Mouse (Mus musculus): ENCODE data around the gene Gm49711. TPM values are rescaled to one million over a fixed set of nuclear protein-coding genes. Genes with fewer than 3 reads are reported as not detected.

The Gm49711 gene
- 0.56 and 0.73 TPM in 2 replicates for polyA plus RNA-seq (2014; fragmentation: Nextera tagmentation; extraction: Ambion mirVana)

- H3K27me3 ChIP-seq (ENCODE audit: control insufficient read depth, insufficient read depth, low read length) = no peaks in the 10 kb centered on the region
- peak within 1 kb of the TSS; percentile 68 for H3K4me3 ChIP-seq (ENCODE audit: low read depth, low read length)
- no peaks in the 10 kb centered on the region for H3K36me3 ChIP-seq (ENCODE audit: control insufficient read depth, insufficient read depth, low read length)
- 1% methylated on average over 55 of the region's 99 CpGs for WGBS
- H3K27ac ChIP-seq (ENCODE audit: low read depth, low read length) = peak within 1 kb of the TSS; percentile 58
- peaks cover 20% of the 10 kb centered on the region for H3K4me1 ChIP-seq (ENCODE audit: control insufficient read depth, insufficient read depth, low read length)
- H3K9ac ChIP-seq (replicated peaks; ENCODE audit: low read depth, low read length) = peak within 1 kb of the TSS; percentile 70
- H3K4me2 ChIP-seq (ENCODE audit: low read depth, low read length) = peak within 1 kb of the TSS; percentile 90
- H3K9me3 ChIP-seq (ENCODE audit: control insufficient read depth, low read length) = no peaks in the 10 kb centered on the region
- ATAC-seq (ENCODE audit: low read depth) = peak; percentile 92
These were observed at the start of gene Gm49711, which contains the start of the genes Mrps6 and Slc5a3 for GRCm38 (mm10) chr16:92057852-92058643. Gene Gm49711 (plus strand): TSS chr16:92058316. Gene Mrps6 (plus strand): TSS chr16:92058270. Gene Slc5a3 (plus strand): TSS chr16:92058322.

- Histone ChIP-seq H3K27me3 (ENCODE audit: control insufficient read depth, insufficient read depth, low read length) (no peaks in the 10 kb centered on the region), H3K4me1 (ENCODE audit: control insufficient read depth, insufficient read depth, low read length) (no peaks in the 10 kb centered on the region), H3K36me3 (ENCODE audit: control insufficient read depth, insufficient read depth, low read length) (no peaks in the 10 kb centered on the region), H3K9me3 (ENCODE audit: control insufficient read depth, low read length) (no peaks in the 10 kb centered on the region), H3K27ac (ENCODE audit: low read depth, low read length) (no peak overlapping the region), H3K9ac (replicated peaks; ENCODE audit: low read depth, low read length) (no peak overlapping the region), H3K4me3 (ENCODE audit: low read depth, low read length) (no peak overlapping the region), H3K4me2 (ENCODE audit: low read depth, low read length) (no peak overlapping the region)
- WGBS = 91% methylated on average over 2 of the region's 2 CpGs
- no peak for ATAC-seq (ENCODE audit: low read depth)
These were observed 48.5 kb upstream of the Gm49711 start for GRCm38 (mm10) chr16:92009586-92009985.

- Histone ChIP-seq H3K27ac (ENCODE audit: low read depth, low read length) (no peak overlapping the region), H3K9ac (replicated peaks; ENCODE audit: low read depth, low read length) (no peak overlapping the region), H3K36me3 (ENCODE audit: control insufficient read depth, insufficient read depth, low read length) (no peaks in the 10 kb centered on the region), H3K4me1 (ENCODE audit: control insufficient read depth, insufficient read depth, low read length) (no peaks in the 10 kb centered on the region), H3K4me3 (ENCODE audit: low read depth, low read length) (no peak overlapping the region), H3K9me3 (ENCODE audit: control insufficient read depth, low read length) (no peaks in the 10 kb centered on the region), H3K27me3 (ENCODE audit: control insufficient read depth, insufficient read depth, low read length) (no peaks in the 10 kb centered on the region), H3K4me2 (ENCODE audit: low read depth, low read length) (no peak overlapping the region)
- 89% methylated on average over 8 of the region's 8 CpGs for whole genome bisulfite sequencing
- ATAC-seq (ENCODE audit: low read depth) = no peak
These were observed 41.3 kb upstream of the Gm49711 start for GRCm38 (mm10) chr16:92016792-92017191.

- no peaks in the 10 kb centered on the region for H3K36me3 ChIP-seq (ENCODE audit: control insufficient read depth, insufficient read depth, low read length)
- no peaks in the 10 kb centered on the region for H3K27me3 ChIP-seq (ENCODE audit: control insufficient read depth, insufficient read depth, low read length)
- no peaks in the 10 kb centered on the region for H3K4me1 ChIP-seq (ENCODE audit: control insufficient read depth, insufficient read depth, low read length)
- H3K9me3 ChIP-seq (ENCODE audit: control insufficient read depth, low read length) = no peaks in the 10 kb centered on the region
- 4% methylated on average over 26 of the region's 26 CpGs for WGBS
- H3K27ac ChIP-seq (ENCODE audit: low read depth, low read length) = peak overlapping the region; percentile 66
- peak; percentile 71; the same call in 1 of the 2 replicates for ATAC-seq (ENCODE audit: low read depth)
- peak overlapping the region; percentile 42 for H3K4me2 ChIP-seq (ENCODE audit: low read depth, low read length)
- H3K9ac ChIP-seq (replicated peaks; ENCODE audit: low read depth, low read length) = peak overlapping the region; percentile 46; the same call in 1 of the 2 replicates
- H3K4me3 ChIP-seq (ENCODE audit: low read depth, low read length) = peak overlapping the region; percentile 20
These were observed 38.7 kb upstream of the Gm49711 start for GRCm38 (mm10) chr16:92019141-92020118.

- ATAC-seq (ENCODE audit: low read depth) = no peak
- 84% methylated on average over 12 of the region's 12 CpGs for WGBS
These were observed 36.3 kb upstream of the Gm49711 start for GRCm38 (mm10) chr16:92021656-92022400.

GRCm38 (mm10) chr16:92022494-92023283 lies 35.4 kb upstream of the Gm49711 start:
- Histone ChIP-seq H3K27ac (ENCODE audit: low read depth, low read length) (no peak overlapping the region), H3K36me3 (ENCODE audit: control insufficient read depth, insufficient read depth, low read length) (no peaks in the 10 kb centered on the region), H3K4me1 (ENCODE audit: control insufficient read depth, insufficient read depth, low read length) (no peaks in the 10 kb centered on the region), H3K9ac (replicated peaks; ENCODE audit: low read depth, low read length) (no peak overlapping the region), H3K27me3 (ENCODE audit: control insufficient read depth, insufficient read depth, low read length) (no peaks in the 10 kb centered on the region), H3K4me2 (ENCODE audit: low read depth, low read length) (no peak overlapping the region), H3K4me3 (ENCODE audit: low read depth, low read length) (no peak overlapping the region), H3K9me3 (ENCODE audit: control insufficient read depth, low read length) (no peaks in the 10 kb centered on the region)
- no peak for ATAC-seq (ENCODE audit: low read depth)
- WGBS = 78% methylated on average over 20 of the region's 20 CpGs

More at GRCm38 (mm10) chr16:92021656-92022400, 36.3 kb upstream of the Gm49711 start:
- Histone ChIP-seq H3K9me3 (ENCODE audit: control insufficient read depth, low read length) (no peaks in the 10 kb centered on the region), H3K9ac (replicated peaks; ENCODE audit: low read depth, low read length) (no peak overlapping the region), H3K27ac (ENCODE audit: low read depth, low read length) (no peak overlapping the region), H3K4me2 (ENCODE audit: low read depth, low read length) (no peak overlapping the region), H3K36me3 (ENCODE audit: control insufficient read depth, insufficient read depth, low read length) (no peaks in the 10 kb centered on the region), H3K4me3 (ENCODE audit: low read depth, low read length) (no peak overlapping the region), H3K27me3 (ENCODE audit: control insufficient read depth, insufficient read depth, low read length) (no peaks in the 10 kb centered on the region), H3K4me1 (ENCODE audit: control insufficient read depth, insufficient read depth, low read length) (no peaks in the 10 kb centered on the region)

- no peak overlapping the region for H3K9ac ChIP-seq (replicated peaks; ENCODE audit: low read depth, low read length)
- H3K27ac ChIP-seq (ENCODE audit: low read depth, low read length) = no peak overlapping the region
- H3K36me3 ChIP-seq (ENCODE audit: control insufficient read depth, insufficient read depth, low read length) = no peaks in the 10 kb centered on the region
- H3K27me3 ChIP-seq (ENCODE audit: control insufficient read depth, insufficient read depth, low read length) = no peaks in the 10 kb centered on the region
- H3K9me3 ChIP-seq (ENCODE audit: control insufficient read depth, low read length) = no peaks in the 10 kb centered on the region
- 80% methylated on average over 3 of the region's 3 CpGs for WGBS
- no peak overlapping the region for H3K4me2 ChIP-seq (ENCODE audit: low read depth, low read length)
- ATAC-seq (ENCODE audit: low read depth) = no peak
- H3K4me1 ChIP-seq (ENCODE audit: control insufficient read depth, insufficient read depth, low read length) = no peaks in the 10 kb centered on the region
- no peak overlapping the region for H3K4me3 ChIP-seq (ENCODE audit: low read depth, low read length)
These were observed 24.8 kb upstream of the Gm49711 start for GRCm38 (mm10) chr16:92033286-92033685.

GRCm38 (mm10) chr16:92034676-92035075 lies 23.4 kb upstream of the Gm49711 start:
- Histone ChIP-seq H3K9ac (replicated peaks; ENCODE audit: low read depth, low read length) (no peak overlapping the region), H3K36me3 (ENCODE audit: control insufficient read depth, insufficient read depth, low read length) (no peaks in the 10 kb centered on the region), H3K27me3 (ENCODE audit: control insufficient read depth, insufficient read depth, low read length) (no peaks in the 10 kb centered on the region), H3K27ac (ENCODE audit: low read depth, low read length) (no peak overlapping the region), H3K9me3 (ENCODE audit: control insufficient read depth, low read length) (no peaks in the 10 kb centered on the region), H3K4me2 (ENCODE audit: low read depth, low read length) (no peak overlapping the region), H3K4me3 (ENCODE audit: low read depth, low read length) (no peak overlapping the region), H3K4me1 (ENCODE audit: control insufficient read depth, insufficient read depth, low read length) (no peaks in the 10 kb centered on the region)
- 82% methylated on average over 5 of the region's 5 CpGs for WGBS
- no peak for ATAC-seq (ENCODE audit: low read depth)

Measured in neural tube, embryonic 14.5 days (tissue).